Mouse (Mus musculus) neural tube, embryonic 15.5 days (tissue): ENCODE measurements at regions not wholly inside any gene's neighbourhood (a gene's known extent, or its start where the extent isn't known, plus 50 kb on each side); places are given as distances from the start of the nearest gene placed in this dataset.

Experiments used
- ATAC-seq: fragments of 200-750 bp; cut with Nextera tagmentation; 2 replicates; pipeline ENCODE4 v1.8.0; 2017; ENCODE audit warnings: mild to moderate bottlenecking, moderate TSS enrichment, moderate library complexity; ENCODE audit not compliant: low FRiP score
- H3K27ac ChIP-seq: fragments of 300-500 bp; sonication (generic); replicated peaks from 2 replicates; pipeline ENCODE4 v1.5.1; 2015; ENCODE audit warnings: mild to moderate bottlenecking, inconsistent platforms
- H3K27me3 ChIP-seq: fragments of 300-500 bp; sonication (generic); replicated peaks from 2 replicates; pipeline ENCODE4 v1.6.1; 2015; ENCODE audit warnings: inconsistent platforms
- H3K36me3 ChIP-seq: fragments of 300-500 bp; sonication (generic); 2 replicates; pipeline ENCODE4 v1.6.1; 2015; ENCODE audit warnings: inconsistent platforms
- H3K4me1 ChIP-seq: fragments of 300-500 bp; sonication (generic); 2 replicates; pipeline ENCODE4 v1.6.1; 2015; ENCODE audit warnings: inconsistent platforms
- H3K4me2 ChIP-seq: fragments of 300-500 bp; sonication (generic); 2 replicates; pipeline ENCODE4 v1.6.1; 2015; ENCODE audit warnings: inconsistent platforms, mild to moderate bottlenecking, moderate library complexity
- H3K4me3 ChIP-seq: fragments of 300-500 bp; sonication (generic); replicated peaks from 2 replicates; pipeline ENCODE4 v1.5.1; 2015; ENCODE audit warnings: mild to moderate bottlenecking, inconsistent platforms
- H3K9ac ChIP-seq: fragments of 300-500 bp; sonication (generic); replicated peaks from 2 replicates; pipeline ENCODE4 v1.6.1; 2015; ENCODE audit warnings: mild to moderate bottlenecking, inconsistent platforms
- H3K9me3 ChIP-seq: fragments of 300-500 bp; sonication (generic); replicated peaks from 2 replicates; pipeline ENCODE4 v1.6.1; 2016; ENCODE audit warnings: inconsistent platforms
- WGBS: fragments of 180-500 bp; shearing (Covaris S2); methylation state at CpG from one replicate; pipeline ENCODE4 v1.1.7; 2015; ENCODE audit warnings: mixed read lengths; 5-methylcytosine and 5-hydroxymethylcytosine counted together

- no peak overlapping the region for H3K27ac ChIP-seq
- no peak overlapping the region for H3K9ac ChIP-seq
- ATAC-seq, result no peak
- H3K36me3 ChIP-seq, result no peaks in the 10 kb centered on the region
- no peak overlapping the region for H3K4me2 ChIP-seq
- H3K4me1 ChIP-seq, result no peaks in the 10 kb centered on the region
- WGBS, result 22% methylated on average over 11 of the region's 11 CpGs
- no peaks in the 10 kb centered on the region for H3K9me3 ChIP-seq
- H3K4me3 ChIP-seq, result no peak overlapping the region
- no peaks in the 10 kb centered on the region for H3K27me3 ChIP-seq
Observed at GRCm38 (mm10) chr1:36013823-36014341, 54.3 kb upstream of the Hs6st1 start.

DNA sequence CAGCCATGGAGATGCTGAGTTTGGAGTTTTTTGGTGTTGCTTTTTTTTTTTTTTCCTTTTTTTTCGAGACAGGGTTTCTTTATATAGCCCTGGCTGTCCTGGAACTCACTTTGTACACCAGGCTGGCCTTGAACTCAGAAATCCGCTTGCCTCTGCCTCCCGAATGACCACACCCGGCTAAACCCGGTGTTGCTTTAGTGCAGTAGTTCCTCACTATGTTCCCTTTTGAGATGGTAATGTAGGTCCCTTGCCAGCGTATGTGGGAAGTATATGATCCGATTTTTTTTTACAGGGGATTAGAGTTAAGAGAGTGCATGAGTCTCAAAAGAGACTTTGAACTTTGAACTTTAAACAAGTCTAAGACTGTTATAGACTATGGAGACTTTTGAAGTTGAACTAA, 53.8 kb upstream of the Hs6st1 start:
- Histone ChIP-seq H3K36me3 (no peaks in the 10 kb centered on the region), H3K9me3 (no peaks in the 10 kb centered on the region), H3K4me3 (no peak overlapping the region), H3K4me1 (no peaks in the 10 kb centered on the region), H3K9ac (no peak overlapping the region), H3K4me2 (no peak overlapping the region), H3K27me3 (no peaks in the 10 kb centered on the region), H3K27ac (no peak overlapping the region)
- WGBS, result 74% methylated on average over 7 of the region's 7 CpGs
- ATAC-seq, result no peak

DNA sequence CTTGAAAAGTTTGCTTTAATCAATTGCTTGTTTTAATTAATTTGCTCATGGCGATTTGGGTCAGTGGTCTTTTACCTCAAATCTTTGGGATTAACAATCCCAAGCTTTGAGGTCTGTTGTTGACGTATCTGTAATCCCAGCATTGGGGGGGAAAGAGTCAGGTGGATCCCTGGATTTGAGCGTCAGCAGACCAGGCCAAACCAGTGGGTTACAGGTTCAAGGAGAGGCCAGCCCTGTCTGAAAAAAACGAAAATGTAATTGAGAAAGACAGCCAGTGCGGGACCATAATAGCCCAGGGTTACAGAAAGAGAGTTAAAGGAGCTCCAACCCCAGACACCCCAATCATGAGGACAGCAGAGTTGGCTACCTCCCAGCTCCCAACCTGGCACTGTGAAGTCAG, 53.0 kb upstream of the Hs6st1 start:
- H3K27ac ChIP-seq, result no peak overlapping the region
- H3K4me1 ChIP-seq, result no peaks in the 10 kb centered on the region
- no peaks in the 10 kb centered on the region for H3K36me3 ChIP-seq
- H3K4me2 ChIP-seq, result no peak overlapping the region
- no peaks in the 10 kb centered on the region for H3K9me3 ChIP-seq
- H3K27me3 ChIP-seq, result no peaks in the 10 kb centered on the region
- no peak overlapping the region for H3K4me3 ChIP-seq
- WGBS, result 91% methylated on average over 5 of the region's 5 CpGs
- no peak for ATAC-seq
- H3K9ac ChIP-seq, result no peak overlapping the region

GRCm38 (mm10) chr1:36016566-36016965, 51.6 kb upstream of the Hs6st1 start:
- no peak overlapping the region for H3K4me2 ChIP-seq
- no peak overlapping the region for H3K9ac ChIP-seq
- WGBS, result 33% methylated on average over 4 of the region's 4 CpGs
- no peak overlapping the region for H3K27ac ChIP-seq
- no peaks in the 10 kb centered on the region for H3K4me1 ChIP-seq
- no peak overlapping the region for H3K4me3 ChIP-seq
- ATAC-seq, result no peak
- H3K27me3 ChIP-seq, result no peaks in the 10 kb centered on the region
- H3K36me3 ChIP-seq, result no peaks in the 10 kb centered on the region
- no peaks in the 10 kb centered on the region for H3K9me3 ChIP-seq

- no peaks in the 10 kb centered on the region for H3K36me3 ChIP-seq
- H3K27ac ChIP-seq, result no peak overlapping the region
- no peaks in the 10 kb centered on the region for H3K9me3 ChIP-seq
- H3K27me3 ChIP-seq, result no peaks in the 10 kb centered on the region
- H3K4me3 ChIP-seq, result no peak overlapping the region
- WGBS, result 10% methylated on average over 7 of the region's 7 CpGs
- no peak for ATAC-seq
- H3K9ac ChIP-seq, result no peak overlapping the region
- H3K4me1 ChIP-seq, result no peaks in the 10 kb centered on the region
- H3K4me2 ChIP-seq, result no peak overlapping the region
Observed at GRCm38 (mm10) chr1:36017061-36017461, 51.1 kb upstream of the Hs6st1 start.

DNA sequence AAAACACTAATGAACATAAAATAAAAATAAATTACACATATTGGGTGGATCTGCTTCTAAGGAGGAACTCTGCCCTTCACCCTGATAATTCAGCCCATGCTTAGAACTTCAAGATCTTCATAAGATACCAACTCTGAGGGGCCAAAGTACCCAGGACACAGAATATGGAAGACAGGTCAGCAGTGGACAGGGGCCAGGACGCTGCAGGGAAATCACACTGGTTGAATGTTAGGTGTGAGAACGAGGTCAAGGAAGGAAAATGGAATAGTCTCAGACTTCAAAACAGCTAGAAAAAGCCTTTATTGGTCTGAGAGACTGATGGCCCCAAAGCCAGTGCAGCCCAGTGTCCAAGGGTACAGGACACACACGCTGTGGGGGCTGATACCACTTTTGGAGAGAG, 50.5 kb upstream of the Hs6st1 start:
- no peaks in the 10 kb centered on the region for H3K27me3 ChIP-seq
- H3K4me2 ChIP-seq, result no peak overlapping the region
- ATAC-seq, result no peak
- H3K9me3 ChIP-seq, result no peaks in the 10 kb centered on the region
- no peak overlapping the region for H3K9ac ChIP-seq
- H3K4me3 ChIP-seq, result no peak overlapping the region
- H3K27ac ChIP-seq, result no peak overlapping the region
- H3K4me1 ChIP-seq, result no peaks in the 10 kb centered on the region
- H3K36me3 ChIP-seq, result no peaks in the 10 kb centered on the region
- WGBS, result 61% methylated on average over 3 of the region's 3 CpGs
